Mouse (Mus musculus) gastrocnemius, postnatal 36 days (tissue): Measurements from ENCODE around the gene Rbm15. TPM values are rescaled to one million over a fixed set of nuclear protein-coding genes. Genes with fewer than 3 reads are reported as not detected.

Experiments used
- total RNA-seq, 2 experiments: library from RNA; stranded (reverse); gene quantifications; 2 replicates each; pipeline ENCODE4 v1.2.3; 2021

Gene Rbm15
- total RNA-seq, 2 experiments from 2014 or later: 17.0 to 22.1 TPM

Other genes starting within 250 kb of the Rbm15 start
- 1 to 10 TPM; 1.1 to 1.5 TPM for gene Kcna2, start 232.5 kb downstream of the Rbm15 start, total RNA-seq
- not detected for gene Kcna10, start 150.6 kb downstream of the Rbm15 start, total RNA-seq
- gene Cym, start 111.9 kb downstream of the Rbm15 start, total RNA-seq: not detected
- not detected for gene A630076J17Rik, start 103.1 kb downstream of the Rbm15 start, total RNA-seq
- not detected for gene Prok1, start 94.0 kb downstream of the Rbm15 start, total RNA-seq
- 10 to 100 TPM; 50.4 to 58.4 TPM for gene Lamtor5, start 54.8 kb downstream of the Rbm15 start, total RNA-seq
- under 1 TPM; 0.10 to 0.18 TPM for gene Slc16a4, start 42.4 kb downstream of the Rbm15 start, total RNA-seq
- 10 to 100 TPM; 72.7 to 86.8 TPM for gene Kcnc4, start 125.9 kb upstream of the Rbm15 start, total RNA-seq
- gene Slc6a17, start 184.3 kb upstream of the Rbm15 start, total RNA-seq: 1 to 10 TPM in 1 of 2 experiments, under 1 TPM in 1; 0.26 to 1.4 TPM
- not detected for gene Ubl4b, start 221.4 kb upstream of the Rbm15 start, total RNA-seq